15 mouse cellular contexts compared by ENCODE assay signal in genomic region chr4:91236976-91237375, GRCm38 (mm10).
DNase-seq lines count a peak whose midpoint lies in the region; ATAC-seq and TF ChIP-seq lines count a peak whose summit lies in the region.
"Had no signal": no experiment of that assay in that cellular context is flagged by ENCODE, and none has a peak within 500 bp of the region (broad histone marks: within the 10 kb centered on the region; RNA-seq: fewer than 3 reads in every experiment).

No protein-coding gene starts in this region.

- no peaks in the 10 kb centered on the region for H3K4me1 ChIP-seq in kidney, embryonic 15.5 days
- H3K4me1 ChIP-seq in hindbrain, embryonic 10.5 days (replicated peaks), result peaks cover 9% of the 10 kb centered on the region
- H3K4me1 ChIP-seq in midbrain, embryonic 11.5 days (ENCODE audit: control insufficient read depth, insufficient read depth, low read length), result peaks cover 8% of the 10 kb centered on the region
- H3K4me1 ChIP-seq in cerebellum, adult 2 months (ENCODE audit: control insufficient read depth, insufficient read depth, low read length), result peaks cover 24% of the 10 kb centered on the region

- H3K9me3 ChIP-seq in kidney, embryonic 15.5 days (replicated peaks), result no peaks in the 10 kb centered on the region
- no peaks in the 10 kb centered on the region for H3K9me3 ChIP-seq in hindbrain, embryonic 10.5 days
- no peaks in the 10 kb centered on the region for H3K9me3 ChIP-seq in midbrain, embryonic 11.5 days (ENCODE audit: control insufficient read depth, low read length)

- H3K4me2 ChIP-seq in kidney, embryonic 15.5 days, result no peak overlapping the region
- H3K4me2 ChIP-seq in midbrain, embryonic 11.5 days, result no peak overlapping the region

- DNase-seq in kidney, adult 9 months, result no peak
- DNase-seq in hindbrain, embryonic 10.5 days (ENCODE audit: low spot score), result peak; percentile 18
- no peak for DNase-seq in midbrain, embryonic 11.5 days (ENCODE audit: low spot score, missing footprints)
- peak; percentile 33 for DNase-seq in retina, postnatal 1 day
- no peak for DNase-seq in cerebellum, adult 2 months
- DNase-seq in adrenal gland, postnatal 10 days, result no peak
- DNase-seq: adrenal gland, adult 8-10 months; cerebellum, adult 18-20 months; heart, adult 18-20 months; heart, postnatal 4 days; kidney, postnatal 10 days had no signal

- no peaks in the 10 kb centered on the region for H3K36me3 ChIP-seq in kidney, embryonic 15.5 days
- H3K36me3 ChIP-seq in hindbrain, embryonic 10.5 days, result 0 out of 2 replicates have a peak, but pooled peaks cover 8% of the 10 kb centered on the region
- no peaks in the 10 kb centered on the region for H3K36me3 ChIP-seq in midbrain, embryonic 11.5 days (ENCODE audit: control insufficient read depth, insufficient read depth, low read length)

- H3K27ac ChIP-seq in kidney, embryonic 15.5 days, result no peak overlapping the region
- peak overlapping the region; percentile 57 for H3K27ac ChIP-seq in hindbrain, embryonic 10.5 days
- peak overlapping the region; percentile 9; the same call in 1 of the 2 replicates for H3K27ac ChIP-seq in midbrain, embryonic 11.5 days (ENCODE audit: low read depth, low read length)
- H3K27ac ChIP-seq in cerebellum, adult 2 months (ENCODE audit: insufficient read depth, low read length), result no peak overlapping the region
- H3K27ac ChIP-seq: liver, embryonic 14.5 days; macrophage had no signal

- no peaks in the 10 kb centered on the region for H3K27me3 ChIP-seq in kidney, embryonic 15.5 days
- H3K27me3 ChIP-seq in hindbrain, embryonic 10.5 days (ENCODE audit: insufficient read depth, poor library complexity, severe bottlenecking), result no peaks in the 10 kb centered on the region
- H3K27me3 ChIP-seq in midbrain, embryonic 11.5 days (ENCODE audit: control insufficient read depth, insufficient read depth, low read length), result no peaks in the 10 kb centered on the region
- H3K27me3 ChIP-seq in cerebellum, adult 2 months (ENCODE audit: control insufficient read depth, insufficient read depth, low read length), result no peaks in the 10 kb centered on the region

- no peak overlapping the region for H3K4me3 ChIP-seq in kidney, embryonic 15.5 days (replicated peaks)
- H3K4me3 ChIP-seq in hindbrain, embryonic 10.5 days, result no peak overlapping the region
- H3K4me3 ChIP-seq in midbrain, embryonic 11.5 days (ENCODE audit: low read depth, low read length), result no peak overlapping the region
- H3K4me3 ChIP-seq in cerebellum, adult 2 months (replicated peaks; ENCODE audit: insufficient read depth, low read depth, low read length), result no peak overlapping the region

- 0 out of 2 replicates have a peak, but pooled peaks have one; percentile 52 for ATAC-seq in kidney, embryonic 15.5 days (replicated peaks; ENCODE audit: low FRiP score)
- peak; percentile 72 for ATAC-seq in midbrain, embryonic 11.5 days (ENCODE audit: low FRiP score)
- ATAC-seq in monocyte, adult 5-6 weeks (replicated peaks; ENCODE audit: insufficient number of reproducible peaks, low FRiP score, low TSS enrichment, poor library complexity, severe bottlenecking), result no peak

- WGBS in kidney, embryonic 15.5 days, result 36% methylated on average over 7 of the region's 7 CpGs
- WGBS in hindbrain, embryonic 10.5 days, result 42% methylated on average over 7 of the region's 7 CpGs
- 4% methylated on average over 7 of the region's 7 CpGs for WGBS in midbrain, embryonic 11.5 days
- 93% methylated on average over 7 of the region's 7 CpGs for WGBS in cerebellum, adult 2 months

- H3K9ac ChIP-seq in kidney, embryonic 15.5 days, result no peak overlapping the region
- H3K9ac ChIP-seq in midbrain, embryonic 11.5 days (ENCODE audit: low read length), result no peak overlapping the region
- H3K9ac ChIP-seq: liver, embryonic 14.5 days had no signal

- TF ChIP-seq CTCF in cerebellum, adult 2 months (IDR thresholded peaks at IDR 0.05; ENCODE audit: borderline replicate concordance, insufficient read depth, low read depth, low read length), result no peak

- TF ChIP-seq POLR2A in cerebellum, adult 2 months (IDR thresholded peaks at IDR 0.05; ENCODE audit: borderline replicate concordance, insufficient read depth, low read length), result no peak

Comparison
In these comparisons a context has a peak if more than half of its experiments do, and no peak if none do; other contexts are left out.
1. H3K27ac ChIP-seq: peak in hindbrain, embryonic 10.5 days (single experiment) and midbrain, embryonic 11.5 days (single experiment); none in kidney, embryonic 15.5 days (single experiment) and cerebellum, adult 2 months (single experiment).
2. DNase-seq: peak in hindbrain, embryonic 10.5 days (single experiment) and retina, postnatal 1 day (single experiment); none in kidney, adult 9 months (single experiment), midbrain, embryonic 11.5 days (single experiment), cerebellum, adult 2 months (0 of 2) and adrenal gland, postnatal 10 days (single experiment).